Mouse (Mus musculus) megakaryocyte, embryonic 14.5 days (primary cell): Measurements from ENCODE around the gene Unc45b.

Experiments
- FLI1 ChIP-seq: IDR thresholded peaks from 2 replicates; pipeline ENCODE4 v1.6.1; 2012; ENCODE audit warnings: low read length, inconsistent platforms, mixed read lengths
- GATA1 ChIP-seq: IDR thresholded peaks from 3 replicates; pipeline ENCODE4 v1.6.1; 2012; ENCODE audit warnings: mixed read lengths, low read length, inconsistent platforms, borderline replicate concordance

GRCm38 (mm10) chr11:82863488-82863931 lies 46.8 kb upstream of the Unc45b start:
- TF ChIP-seq GATA1, result no peak
- TF ChIP-seq FLI1, result no peak
